Mouse (Mus musculus): ENCODE measurements around the gene Uspl1.

GRCm38 (mm10) chr5:149211041-149211440 lies 26.9 kb downstream of the Uspl1 start:
- TF ChIP-seq CTCF (IDR thresholded peaks at IDR 0.05; ENCODE audit: borderline replicate concordance, control insufficient read depth, extremely low read depth, insufficient read depth, low read length, poor library complexity) (no peak), POLR2A (IDR thresholded peaks at IDR 0.05; ENCODE audit: control insufficient read depth, extremely low read depth, insufficient read depth, low read length, poor library complexity) (no peak)
